In genomic region chr1:64531548-64531947, GRCm38 (mm10) we compare ENCODE assay signal across 8 mouse cellular contexts. TPM values are rescaled to one million over a fixed set of nuclear protein-coding genes. Genes with fewer than 3 reads are reported as not detected.
DNase-seq lines count a peak whose midpoint lies in the region; ATAC-seq and TF ChIP-seq lines count a peak whose summit lies in the region.

No protein-coding gene starts in this region.

- DNase-seq in lung, embryonic 14.5 days = no peak
- no peak for DNase-seq in lung, postnatal 10 days
- no peak for DNase-seq in embryonic facial prominence, embryonic 14.5 days (ENCODE audit: low spot score)
- DNase-seq in right cerebral cortex, postnatal 4 days = no peak
- DNase-seq in kidney, postnatal 25 days = no peak
- no peak for DNase-seq in urinary bladder, postnatal 25 days (ENCODE audit: low spot score)

- peak overlapping the region; percentile 85 for H3K4me3 ChIP-seq in lung, embryonic 14.5 days (ENCODE audit: low read depth, low read length)
- peak overlapping the region; percentile 82 for H3K4me3 ChIP-seq in embryonic facial prominence, embryonic 14.5 days (ENCODE audit: low read depth, low read length)
- H3K4me3 ChIP-seq in intestine, postnatal 0 days (ENCODE audit: low read depth, low read length) = peak overlapping the region; percentile 82
- H3K4me3 ChIP-seq in neural tube, embryonic 15.5 days (replicated peaks) = peak overlapping the region; percentile 89

- H3K27me3 ChIP-seq in lung, embryonic 14.5 days (ENCODE audit: insufficient read depth, low read length) = no peaks in the 10 kb centered on the region
- no peaks in the 10 kb centered on the region for H3K27me3 ChIP-seq in embryonic facial prominence, embryonic 14.5 days (replicated peaks; ENCODE audit: control insufficient read depth, insufficient read depth, low read length)
- no peaks in the 10 kb centered on the region for H3K27me3 ChIP-seq in intestine, postnatal 0 days (replicated peaks; ENCODE audit: control insufficient read depth, insufficient read depth, low read length)
- H3K27me3 ChIP-seq in neural tube, embryonic 15.5 days (replicated peaks) = no peaks in the 10 kb centered on the region

- H3K9me3 ChIP-seq in lung, embryonic 14.5 days (ENCODE audit: low read depth, low read length) = no peaks in the 10 kb centered on the region
- peaks cover 4% of the 10 kb centered on the region; the same call in 1 of the 2 replicates for H3K9me3 ChIP-seq in embryonic facial prominence, embryonic 14.5 days (ENCODE audit: control insufficient read depth, low read length)
- H3K9me3 ChIP-seq in intestine, postnatal 0 days (ENCODE audit: control insufficient read depth) = no peaks in the 10 kb centered on the region
- H3K9me3 ChIP-seq in neural tube, embryonic 15.5 days (replicated peaks) = no peaks in the 10 kb centered on the region

- no peaks in the 10 kb centered on the region for H3K36me3 ChIP-seq in lung, embryonic 14.5 days (ENCODE audit: insufficient read depth)
- H3K36me3 ChIP-seq in embryonic facial prominence, embryonic 14.5 days (ENCODE audit: control insufficient read depth, insufficient read depth, low read length) = no peaks in the 10 kb centered on the region; the same call in 1 of the 2 replicates
- H3K36me3 ChIP-seq in intestine, postnatal 0 days (ENCODE audit: control insufficient read depth, insufficient read depth) = no peaks in the 10 kb centered on the region; the same call in 1 of the 2 replicates
- H3K36me3 ChIP-seq in neural tube, embryonic 15.5 days = no peaks in the 10 kb centered on the region

- peak overlapping the region; percentile 97 for H3K9ac ChIP-seq in lung, embryonic 14.5 days
- peak overlapping the region; percentile 97 for H3K9ac ChIP-seq in embryonic facial prominence, embryonic 14.5 days (ENCODE audit: low read depth, low read length)
- H3K9ac ChIP-seq in intestine, postnatal 0 days (ENCODE audit: low read depth, low read length) = peak overlapping the region; percentile 98
- H3K9ac ChIP-seq in neural tube, embryonic 15.5 days (replicated peaks) = peak overlapping the region; percentile 75

- WGBS in lung, embryonic 14.5 days = 11% methylated on average over 7 of the region's 7 CpGs
- WGBS in embryonic facial prominence, embryonic 14.5 days = 23% methylated on average over 7 of the region's 7 CpGs
- 5% methylated on average over 7 of the region's 7 CpGs for WGBS in intestine, postnatal 0 days
- 19% methylated on average over 7 of the region's 7 CpGs for WGBS in neural tube, embryonic 15.5 days

- no peak for TF ChIP-seq CTCF in lung, embryonic 14.5 days (IDR thresholded peaks at IDR 0.05; ENCODE audit: low read depth)
- TF ChIP-seq CTCF in intestine, postnatal 0 days (IDR thresholded peaks at IDR 0.05; ENCODE audit: low read depth) = no peak

- H3K27ac ChIP-seq in lung, embryonic 14.5 days (ENCODE audit: low read depth) = peak overlapping the region; percentile 100
- H3K27ac ChIP-seq in embryonic facial prominence, embryonic 14.5 days (replicated peaks; ENCODE audit: low read depth, low read length) = peak overlapping the region; percentile 100
- peak overlapping the region; percentile 99 for H3K27ac ChIP-seq in intestine, postnatal 0 days (ENCODE audit: low read depth, low read length)
- H3K27ac ChIP-seq in neural tube, embryonic 15.5 days (replicated peaks) = peak overlapping the region; percentile 100

- H3K4me2 ChIP-seq in lung, embryonic 14.5 days = peak overlapping the region; percentile 87
- peak overlapping the region; percentile 82 for H3K4me2 ChIP-seq in embryonic facial prominence, embryonic 14.5 days (ENCODE audit: low read depth, low read length)
- H3K4me2 ChIP-seq in intestine, postnatal 0 days (replicated peaks; ENCODE audit: low read depth) = peak overlapping the region; percentile 93
- peak overlapping the region; percentile 93 for H3K4me2 ChIP-seq in neural tube, embryonic 15.5 days

- peaks cover 11% of the 10 kb centered on the region; the same call in 1 of the 2 replicates for H3K4me1 ChIP-seq in lung, embryonic 14.5 days (ENCODE audit: insufficient read depth)
- H3K4me1 ChIP-seq in embryonic facial prominence, embryonic 14.5 days (ENCODE audit: control insufficient read depth, insufficient read depth, low read length) = peaks cover 25% of the 10 kb centered on the region
- H3K4me1 ChIP-seq in intestine, postnatal 0 days (replicated peaks; ENCODE audit: control insufficient read depth, insufficient read depth, low read length) = no peaks in the 10 kb centered on the region
- H3K4me1 ChIP-seq in neural tube, embryonic 15.5 days = peaks cover 31% of the 10 kb centered on the region

- ATAC-seq in lung, embryonic 14.5 days (ENCODE audit: insufficient read depth) = no peak
- ATAC-seq in embryonic facial prominence, embryonic 14.5 days (ENCODE audit: low read depth) = no peak
- peak; percentile 26 for ATAC-seq in intestine, postnatal 0 days
- no peak for ATAC-seq in neural tube, embryonic 15.5 days (ENCODE audit: low FRiP score)

RNA-seq across cellular contexts. Expression of gene Creb1, which starts 0.9 kb away (rescaled TPM):
- polyA plus RNA-seq in lung, embryonic 14.5 days (2014; fragmentation: Nextera tagmentation; extraction: Ambion mirVana) = 50.0 and 52.3 TPM in 2 replicates
- polyA plus RNA-seq in embryonic facial prominence, embryonic 14.5 days (2014; fragmentation: Nextera tagmentation; extraction: Ambion mirVana) = 36.4 and 40.4 TPM in 2 replicates
- polyA plus RNA-seq in intestine, postnatal 0 days (2015; fragmentation: Nextera tagmentation; extraction: Ambion mirVana) = 8.1 and 8.6 TPM in 2 replicates
- polyA plus RNA-seq in neural tube, embryonic 15.5 days (2015; fragmentation: Nextera tagmentation; extraction: Ambion mirVana) = 25.4 and 27.5 TPM in 2 replicates
